Mouse (Mus musculus) cerebellum, adult 2 months (tissue): ENCODE measurements around the gene Gpam.

ENCODE experiments used
- CTCF ChIP-seq: fragments of 200-500 bp; IDR thresholded peaks from 2 replicates; pipeline ENCODE4 v1.5.1; 2011; ENCODE audit warnings: low read depth, mild to moderate bottlenecking, control low read depth, low read length, moderate library complexity, borderline replicate concordance; ENCODE audit not compliant: insufficient read depth
- POLR2A ChIP-seq: fragments of 200-500 bp; IDR thresholded peaks from 2 replicates; pipeline ENCODE4 v1.6.1; 2011; ENCODE audit warnings: low read length, control low read depth, borderline replicate concordance; ENCODE audit not compliant: insufficient read depth

DNA sequence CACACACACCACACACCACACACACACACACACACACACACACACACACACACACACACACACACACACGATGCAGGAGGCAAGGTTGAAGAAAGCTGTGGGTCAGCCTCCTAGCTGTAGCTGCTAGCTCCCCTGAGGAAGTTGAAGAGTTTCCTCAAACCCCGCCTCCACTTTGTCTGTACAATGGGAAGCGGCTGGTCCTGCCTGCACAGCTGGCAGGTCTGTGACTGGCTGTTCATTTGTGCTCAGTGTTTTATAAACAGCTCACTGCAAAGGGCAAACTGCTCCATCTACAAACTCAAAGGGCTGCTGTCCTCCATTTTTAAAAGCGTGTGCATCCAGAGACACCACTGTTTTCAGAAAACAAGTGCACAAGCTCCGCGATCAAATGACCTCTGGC, 63.8 kb downstream of the Gpam start:
- TF ChIP-seq POLR2A = no peak
- no peak for TF ChIP-seq CTCF
